Mouse (Mus musculus): ENCODE data around the gene Prkar1b.

GRCm38 (mm10) chr5:139101783-139102182, 48.0 kb downstream of the Prkar1b start:
- TF ChIP-seq TAL1 (IDR thresholded peaks at IDR 0.05; ENCODE audit: low read length): no peak
- TF ChIP-seq GATA1 (IDR thresholded peaks at IDR 0.05; ENCODE audit: low read length): no peak
